Mouse (Mus musculus): ENCODE data around the gene Cd37. TPM values are rescaled to one million over a fixed set of nuclear protein-coding genes. Genes with fewer than 3 reads are reported as not detected.

Gene Cd37
- polyA plus RNA-seq, 1 experiment: 30.1 TPM

GRCm38 (mm10) chr7:45234333-45234841, 4.5 kb downstream of the Cd37 start:
- Histone ChIP-seq H3K4me3 (ENCODE audit: insufficient read depth, low read depth, low read length) (no peak overlapping the region), H3K27me3 (replicated peaks; ENCODE audit: control insufficient read depth, insufficient read depth, low read length) (no peaks in the 10 kb centered on the region), H3K36me3 (ENCODE audit: control insufficient read depth, insufficient read depth, low read length) (no peaks in the 10 kb centered on the region), H3K4me1 (ENCODE audit: control insufficient read depth, insufficient read depth, low read length) (peaks cover 6% of the 10 kb centered on the region), H3K27ac (ENCODE audit: insufficient read depth, low read depth, low read length) (no peak overlapping the region)
- DNase-seq: no peak
- 34% methylated on average over 29 of the region's 29 CpGs for WGBS
- TF ChIP-seq CTCF (conservative IDR thresholded peaks at IDR 0.05; ENCODE audit: insufficient read depth, insufficient read length, low read depth, low read length): no peak
- TF ChIP-seq POLR2A (IDR thresholded peaks at IDR 0.05; ENCODE audit: low read depth, low read length): no peak

GRCm38 (mm10) chr7:45233580-45234332, 5.2 kb downstream of the Cd37 start:
- peak; percentile 21 for DNase-seq
- WGBS: 57% methylated on average over 20 of the region's 20 CpGs

GRCm38 (mm10) chr7:45232716-45233465, 6.0 kb downstream of the Cd37 start:
- WGBS: 72% methylated on average over 13 of the region's 13 CpGs
- Histone ChIP-seq H3K4me1 (ENCODE audit: control insufficient read depth, insufficient read depth, low read length) (peaks cover 6% of the 10 kb centered on the region), H3K36me3 (ENCODE audit: control insufficient read depth, insufficient read depth, low read length) (no peaks in the 10 kb centered on the region), H3K27ac (ENCODE audit: insufficient read depth, low read depth, low read length) (no peak overlapping the region), H3K4me3 (ENCODE audit: insufficient read depth, low read depth, low read length) (no peak overlapping the region), H3K27me3 (replicated peaks; ENCODE audit: control insufficient read depth, insufficient read depth, low read length) (no peaks in the 10 kb centered on the region)
- TF ChIP-seq CTCF (conservative IDR thresholded peaks at IDR 0.05; ENCODE audit: insufficient read depth, insufficient read length, low read depth, low read length) (no peak), POLR2A (IDR thresholded peaks at IDR 0.05; ENCODE audit: low read depth, low read length) (no peak)
- no peak for DNase-seq

More at GRCm38 (mm10) chr7:45233580-45234332, 5.2 kb downstream of the Cd37 start:
- Histone ChIP-seq H3K4me3 (ENCODE audit: insufficient read depth, low read depth, low read length) (no peak overlapping the region), H3K4me1 (ENCODE audit: control insufficient read depth, insufficient read depth, low read length) (peaks cover 6% of the 10 kb centered on the region), H3K27ac (ENCODE audit: insufficient read depth, low read depth, low read length) (no peak overlapping the region), H3K36me3 (ENCODE audit: control insufficient read depth, insufficient read depth, low read length) (no peaks in the 10 kb centered on the region), H3K27me3 (replicated peaks; ENCODE audit: control insufficient read depth, insufficient read depth, low read length) (no peaks in the 10 kb centered on the region)
- TF ChIP-seq CTCF (conservative IDR thresholded peaks at IDR 0.05; ENCODE audit: insufficient read depth, insufficient read length, low read depth, low read length) (no peak), POLR2A (IDR thresholded peaks at IDR 0.05; ENCODE audit: low read depth, low read length) (no peak)

DNA sequence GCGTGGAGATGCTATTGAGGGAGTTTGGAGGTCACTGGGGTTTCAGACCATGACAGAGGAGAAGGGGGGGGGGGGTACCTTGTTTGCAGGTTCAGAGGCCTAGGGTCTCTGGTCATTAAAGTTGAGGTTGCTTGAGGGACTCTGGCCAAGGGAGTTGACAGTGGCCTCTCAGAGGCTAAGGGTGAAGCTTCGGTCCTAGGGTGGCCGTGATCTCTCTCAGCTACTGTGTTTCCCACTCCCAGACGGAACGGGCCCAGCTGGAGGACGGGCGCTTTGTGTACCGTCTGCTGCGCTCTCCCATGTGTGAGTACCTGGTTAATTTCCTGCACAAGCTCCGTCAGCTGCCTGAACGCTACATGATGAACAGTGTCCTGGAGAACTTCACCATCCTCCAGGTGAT, 7.0 kb downstream of the Cd37 start:
- H3K36me3 ChIP-seq (ENCODE audit: control insufficient read depth, insufficient read depth, low read length): no peaks in the 10 kb centered on the region
- 91% methylated on average over 11 of the region's 11 CpGs for WGBS

DNA sequence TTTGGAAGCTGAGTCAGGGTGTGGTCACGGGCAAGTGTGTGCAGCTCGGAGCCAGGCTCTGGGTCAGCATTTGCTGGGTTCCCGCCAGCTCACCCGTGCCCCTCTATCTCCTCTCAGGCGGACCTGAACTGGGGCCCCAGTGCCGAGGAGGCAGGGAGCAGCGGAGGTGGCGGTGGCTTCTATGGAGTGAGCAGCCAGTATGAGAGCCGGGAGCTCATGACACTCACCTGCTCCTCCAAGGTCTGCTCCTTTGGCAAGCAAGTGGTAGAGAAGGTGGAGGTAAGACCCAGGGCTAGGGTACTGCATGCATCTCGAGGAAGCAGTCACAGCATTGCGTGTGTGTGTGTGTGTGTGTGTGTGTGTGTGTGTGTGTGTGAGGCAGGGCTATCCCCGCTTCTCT, 7.7 kb downstream of the Cd37 start:
- Histone ChIP-seq H3K4me1 (ENCODE audit: control insufficient read depth, insufficient read depth, low read length) (peaks cover 6% of the 10 kb centered on the region), H3K27ac (ENCODE audit: insufficient read depth, low read depth, low read length) (no peak overlapping the region), H3K4me3 (ENCODE audit: insufficient read depth, low read depth, low read length) (no peak overlapping the region), H3K36me3 (ENCODE audit: control insufficient read depth, insufficient read depth, low read length) (no peaks in the 10 kb centered on the region), H3K27me3 (replicated peaks; ENCODE audit: control insufficient read depth, insufficient read depth, low read length) (no peaks in the 10 kb centered on the region)
- WGBS: 87% methylated on average over 12 of the region's 12 CpGs
- TF ChIP-seq POLR2A (IDR thresholded peaks at IDR 0.05; ENCODE audit: low read depth, low read length) (no peak), CTCF (conservative IDR thresholded peaks at IDR 0.05; ENCODE audit: insufficient read depth, insufficient read length, low read depth, low read length) (no peak)
- DNase-seq: no peak

More for the DNA sequence above, 7.0 kb downstream of the Cd37 start:
- H3K4me3 ChIP-seq (ENCODE audit: insufficient read depth, low read depth, low read length): no peak overlapping the region
- TF ChIP-seq CTCF (conservative IDR thresholded peaks at IDR 0.05; ENCODE audit: insufficient read depth, insufficient read length, low read depth, low read length) (no peak), POLR2A (IDR thresholded peaks at IDR 0.05; ENCODE audit: low read depth, low read length) (no peak)
- DNase-seq: no peak
- H3K4me1 ChIP-seq (ENCODE audit: control insufficient read depth, insufficient read depth, low read length): peaks cover 6% of the 10 kb centered on the region
- H3K27me3 ChIP-seq (replicated peaks; ENCODE audit: control insufficient read depth, insufficient read depth, low read length): no peaks in the 10 kb centered on the region
- H3K27ac ChIP-seq (ENCODE audit: insufficient read depth, low read depth, low read length): no peak overlapping the region

DNA sequence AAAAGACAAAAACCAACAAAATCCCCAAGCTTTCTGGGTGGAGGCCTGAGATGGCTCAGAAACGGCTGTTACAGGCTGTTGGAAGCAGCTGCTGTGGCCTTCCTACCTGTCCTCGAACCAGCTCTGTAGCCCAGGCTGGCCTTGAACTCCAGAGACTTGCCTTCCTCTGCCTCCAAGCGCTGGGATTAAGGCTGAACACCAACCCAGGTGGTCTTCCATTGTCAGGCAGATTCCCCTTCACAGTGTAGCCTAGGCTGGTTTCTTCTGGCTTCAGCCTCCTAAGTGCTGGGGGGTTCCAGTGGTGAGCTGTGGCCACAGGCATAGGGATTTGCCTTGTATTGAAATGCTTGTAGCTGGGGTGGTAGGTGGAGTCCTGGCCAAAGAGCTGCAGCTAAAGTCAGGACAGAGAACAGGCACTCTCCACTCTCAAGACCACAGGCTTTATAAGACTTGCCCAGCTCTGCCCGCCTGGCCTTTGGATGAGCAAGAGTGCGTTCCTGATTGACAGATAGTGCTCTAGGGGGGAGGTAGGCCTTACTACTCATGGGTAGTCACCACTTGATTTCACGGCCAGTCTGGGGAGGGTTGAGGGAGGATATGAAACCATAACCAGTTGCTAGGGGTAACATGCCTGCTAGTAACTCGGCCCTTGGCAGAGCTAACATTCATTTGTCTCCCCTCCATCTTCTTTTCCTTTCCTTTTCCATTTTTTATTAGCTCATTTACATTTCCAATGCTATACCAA, 9.3 kb downstream of the Cd37 start:
- Histone ChIP-seq H3K27me3 (replicated peaks; ENCODE audit: control insufficient read depth, insufficient read depth, low read length) (no peaks in the 10 kb centered on the region), H3K4me3 (ENCODE audit: insufficient read depth, low read depth, low read length) (no peak overlapping the region), H3K36me3 (ENCODE audit: control insufficient read depth, insufficient read depth, low read length) (no peaks in the 10 kb centered on the region), H3K4me1 (ENCODE audit: control insufficient read depth, insufficient read depth, low read length) (peaks cover 2% of the 10 kb centered on the region), H3K27ac (ENCODE audit: insufficient read depth, low read depth, low read length) (no peak overlapping the region)
- DNase-seq: no peak
- TF ChIP-seq CTCF (conservative IDR thresholded peaks at IDR 0.05; ENCODE audit: insufficient read depth, insufficient read length, low read depth, low read length) (no peak), POLR2A (IDR thresholded peaks at IDR 0.05; ENCODE audit: low read depth, low read length) (no peak)
- WGBS: 90% methylated on average over 7 of the region's 7 CpGs
